Mouse (Mus musculus) layer of hippocampus, adult 9-10 months (tissue): ENCODE data around the gene Abca12.

Experiments used
- DNase-seq: peaks from one replicate; pipeline ENCODE4 v3.0.0; 2022; ENCODE audit warnings: low spot score

The Abca12 gene

GRCm38 (mm10) chr1:71195333-71195732 lies 219.4 kb downstream of the Abca12 start:
- DNase-seq: no peak

- DNase-seq: no peak
Observed at GRCm38 (mm10) chr1:71193931-71194330, 220.8 kb downstream of the Abca12 start.
